Mouse (Mus musculus): ENCODE measurements around the gene Grwd1.

Gene Grwd1

GRCm38 (mm10) chr7:45842950-45843744 lies 12.4 kb upstream of the Grwd1 start:
- no peak for DNase-seq (ENCODE audit: low spot score in 2 of 2)

DNA sequence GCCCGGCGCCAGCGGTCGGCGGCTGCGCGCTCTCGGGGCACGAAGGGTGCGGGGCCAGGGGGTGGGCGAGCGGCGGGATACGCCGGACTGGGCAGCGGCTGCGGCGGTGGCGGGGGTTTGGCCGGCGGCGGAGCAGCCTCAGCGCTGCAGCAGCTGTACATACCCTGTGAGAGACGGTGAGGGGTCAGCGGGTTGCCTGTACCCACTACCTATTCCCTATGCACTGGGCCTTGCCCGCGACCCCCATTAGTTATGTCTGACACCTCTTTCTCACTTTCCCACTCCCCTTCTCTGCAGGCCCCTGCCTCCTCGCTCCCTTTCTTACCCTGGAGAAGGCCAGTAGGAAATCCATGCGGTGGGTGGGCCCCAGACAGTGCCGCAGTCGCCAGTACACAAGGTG lies 3.2 kb upstream of the Grwd1 start:
- DNase-seq (ENCODE audit: low spot score in 2 of 2): no peak

- DNase-seq (ENCODE audit: low spot score in 2 of 2): no peak
Measured at GRCm38 (mm10) chr7:45833148-45833790, 2.5 kb upstream of the Grwd1 start.

- DNase-seq (ENCODE audit: low spot score in 2 of 2): no peak
Measured at GRCm38 (mm10) chr7:45832428-45832827, 1.7 kb upstream of the Grwd1 start.

DNA sequence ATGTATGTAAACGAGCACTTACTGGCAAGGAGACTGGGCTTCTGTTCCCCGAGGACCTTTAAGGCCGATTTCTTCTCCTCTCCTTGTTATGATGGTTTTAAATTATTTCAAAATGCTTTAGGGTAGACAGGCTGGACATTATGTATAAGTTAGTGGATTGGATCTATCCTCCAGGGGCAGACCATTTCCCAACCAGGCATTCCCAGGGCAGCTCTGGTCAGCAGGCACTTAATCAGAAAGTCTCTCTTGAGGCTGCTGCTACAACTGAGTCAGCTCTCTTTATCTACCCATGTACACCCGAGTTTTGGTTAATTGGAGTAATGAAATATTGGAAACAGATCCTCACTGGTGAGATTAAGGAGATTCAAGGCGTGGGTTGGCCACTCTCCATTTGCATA lies 383 bp upstream of the Grwd1 start:
- no peak for DNase-seq (ENCODE audit: low spot score in 2 of 2)

DNA sequence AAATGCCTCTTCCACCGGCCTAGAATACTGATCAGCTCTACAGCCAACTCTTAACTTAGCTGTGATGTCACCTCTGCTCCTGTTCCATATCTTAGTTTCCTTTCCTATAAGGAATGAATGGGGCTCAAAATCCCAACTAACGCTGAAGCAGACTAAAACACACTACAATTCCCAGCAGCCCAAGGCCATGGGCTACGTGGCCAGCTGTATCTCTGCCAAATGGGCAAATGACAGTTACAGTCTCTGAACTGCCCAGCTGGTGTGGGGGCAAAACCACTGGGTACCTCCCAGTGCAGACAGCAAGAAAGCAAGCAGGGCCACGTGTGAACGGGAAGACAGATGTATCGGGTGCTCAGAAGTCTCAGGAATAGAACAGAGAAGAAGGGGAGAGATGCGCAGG lies 4.1 kb downstream of the Grwd1 start:
- no peak for DNase-seq (ENCODE audit: low spot score in 2 of 2)

GRCm38 (mm10) chr7:45824598-45824997 lies 6.1 kb downstream of the Grwd1 start, which contains the start of gene Kcnj14:
TSS of gene Kcnj14 (minus strand) at chr7:45824782.
- DNase-seq (ENCODE audit: low spot score in 2 of 2): no peak

GRCm38 (mm10) chr7:45820913-45821312 lies 9.8 kb downstream of the Grwd1 start:
- no peak for DNase-seq (ENCODE audit: low spot score in 2 of 2)

- no peak for DNase-seq (ENCODE audit: low spot score in 2 of 2)
Measured at GRCm38 (mm10) chr7:45819843-45820242, 10.9 kb downstream of the Grwd1 start.

- DNase-seq (ENCODE audit: low spot score in 2 of 2): no peak
Measured at GRCm38 (mm10) chr7:45815984-45816351, 14.8 kb downstream of the Grwd1 start.

DNA sequence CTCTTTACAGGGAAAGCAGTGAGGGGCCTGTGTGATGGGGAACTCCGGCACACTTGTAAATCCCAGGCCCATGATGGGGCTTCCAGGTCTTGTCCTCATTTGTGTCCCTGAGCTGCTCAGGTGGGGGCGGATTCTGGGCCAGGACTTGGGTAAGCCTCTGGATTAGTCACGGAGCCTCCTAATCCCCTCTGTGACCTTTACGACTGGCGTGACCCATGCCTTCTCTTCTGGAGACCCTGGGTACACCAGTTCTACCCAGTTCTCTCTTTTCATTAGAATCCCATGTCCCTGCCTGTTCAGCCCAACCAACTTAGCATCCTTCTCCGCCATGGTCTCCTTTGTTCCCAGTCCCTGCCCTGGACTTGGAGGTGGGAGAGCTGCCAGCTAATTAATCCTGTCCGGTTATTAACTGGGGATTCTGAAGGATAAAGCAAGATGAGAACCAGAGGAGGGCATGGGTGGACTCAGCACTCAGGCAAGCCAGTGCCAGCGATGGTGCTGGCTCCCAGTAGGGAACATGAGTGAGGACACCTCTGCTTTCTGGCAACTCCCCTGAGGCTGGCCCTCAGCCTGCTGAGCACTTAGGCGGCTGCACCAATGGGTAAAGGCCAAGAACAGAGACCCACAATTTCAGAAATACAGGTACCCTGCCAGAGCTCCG lies 15.3 kb downstream of the Grwd1 start:
- DNase-seq (ENCODE audit: low spot score in 2 of 2): no peak

DNA sequence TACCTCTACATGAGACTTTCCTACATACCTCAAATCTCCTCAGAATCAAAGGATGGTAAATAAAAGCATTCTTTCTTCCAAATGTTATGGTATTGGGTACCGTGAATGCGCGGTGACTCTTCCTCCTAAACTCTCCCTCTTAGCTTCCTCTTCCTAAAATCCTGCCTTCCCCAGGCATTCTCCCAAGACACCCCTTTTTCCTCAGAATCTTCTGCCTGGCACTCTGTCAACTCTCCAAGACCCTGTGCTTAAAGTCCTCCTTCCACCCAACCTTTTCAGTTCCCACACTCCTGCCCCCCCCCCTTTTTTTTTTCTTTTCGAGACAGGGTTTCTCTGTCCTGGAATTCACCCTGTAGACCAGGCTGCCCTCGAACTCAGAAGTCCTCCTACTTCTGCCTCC lies 15.9 kb downstream of the Grwd1 start:
- no peak for DNase-seq (ENCODE audit: low spot score in 2 of 2)

DNA sequence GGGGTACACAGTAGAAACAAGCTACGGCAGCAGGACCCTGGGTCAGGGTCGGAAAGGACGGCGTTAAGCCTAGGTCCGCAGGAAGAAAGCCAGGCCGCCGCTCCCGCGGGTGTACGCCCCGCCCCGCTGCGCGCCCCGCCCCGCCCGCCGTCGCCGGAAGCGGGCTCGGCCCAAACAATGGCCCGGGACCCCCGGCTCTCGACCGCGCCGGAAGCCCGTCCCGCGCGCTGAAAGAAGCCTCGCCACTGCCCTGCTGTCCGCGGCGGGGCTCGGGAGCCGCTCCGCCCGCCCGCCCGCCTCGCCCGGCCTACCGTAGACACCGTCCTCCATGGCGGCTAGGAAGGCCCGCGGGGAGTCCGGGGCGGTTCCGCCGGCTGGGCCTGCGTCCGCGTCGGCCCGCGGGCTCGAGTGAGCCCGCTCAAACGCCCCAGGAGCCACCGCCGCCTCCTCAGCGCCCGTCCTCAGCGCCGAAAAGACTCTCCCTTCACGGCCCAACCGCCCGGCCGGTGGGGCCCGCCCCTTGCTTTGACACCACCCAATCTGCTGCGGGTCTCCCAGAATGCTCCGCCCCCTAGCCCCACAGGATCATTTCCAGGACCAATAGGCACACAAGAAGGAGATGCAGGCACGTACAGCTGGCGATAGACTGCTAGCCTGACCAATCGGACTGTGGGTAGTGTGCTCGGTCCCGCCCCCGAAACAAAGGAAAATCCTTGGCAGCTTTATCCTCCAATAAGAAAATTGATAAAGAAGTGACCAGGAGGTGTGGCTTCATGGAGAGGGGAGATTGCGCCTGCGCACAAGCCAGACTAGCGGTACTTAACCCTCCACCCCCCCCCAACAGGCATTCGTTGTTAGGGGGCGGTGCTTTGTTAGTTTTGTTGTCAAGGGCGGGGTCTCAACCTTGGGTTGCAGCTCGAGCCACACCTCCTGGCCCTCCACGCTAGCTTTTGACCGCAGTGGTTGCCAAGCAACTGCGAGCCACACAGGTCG lies 16.7 kb downstream of the Grwd1 start, which contains the start of gene Cyth2:
Gene Cyth2, minus strand, starts transcription at position 795 of the 993 bp plus-strand sequence.
- DNase-seq (ENCODE audit: low spot score in 2 of 2): peak; percentile 100

- no peak for DNase-seq (ENCODE audit: low spot score in 2 of 2)
Measured at GRCm38 (mm10) chr7:45812921-45813320, 17.8 kb downstream of the Grwd1 start.

GRCm38 (mm10) chr7:45809276-45810075 lies 21.3 kb downstream of the Grwd1 start:
- no peak for DNase-seq (ENCODE audit: low spot score in 2 of 2)

DNA sequence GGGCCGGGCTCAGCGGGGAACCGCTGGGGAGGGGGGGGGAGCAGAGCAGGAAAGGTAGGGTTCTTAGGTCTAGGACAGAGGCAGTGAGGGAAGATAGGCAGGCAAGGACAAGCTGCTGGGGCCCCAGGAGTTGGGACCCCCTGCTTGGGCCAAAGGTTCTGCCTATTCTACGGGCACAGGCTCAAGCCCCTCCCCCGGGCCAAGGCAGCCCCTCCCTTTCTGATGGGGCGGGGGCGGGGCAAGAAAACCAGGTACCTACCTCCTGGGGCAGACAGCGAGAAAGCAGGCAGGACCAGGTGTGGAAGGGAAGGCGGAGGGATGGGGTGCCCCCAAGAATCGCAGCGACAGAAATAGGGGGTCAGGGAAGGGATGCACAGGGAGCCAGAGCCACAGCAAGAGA lies 22.3 kb downstream of the Grwd1 start:
- no peak for DNase-seq (ENCODE audit: low spot score in 2 of 2)

DNA sequence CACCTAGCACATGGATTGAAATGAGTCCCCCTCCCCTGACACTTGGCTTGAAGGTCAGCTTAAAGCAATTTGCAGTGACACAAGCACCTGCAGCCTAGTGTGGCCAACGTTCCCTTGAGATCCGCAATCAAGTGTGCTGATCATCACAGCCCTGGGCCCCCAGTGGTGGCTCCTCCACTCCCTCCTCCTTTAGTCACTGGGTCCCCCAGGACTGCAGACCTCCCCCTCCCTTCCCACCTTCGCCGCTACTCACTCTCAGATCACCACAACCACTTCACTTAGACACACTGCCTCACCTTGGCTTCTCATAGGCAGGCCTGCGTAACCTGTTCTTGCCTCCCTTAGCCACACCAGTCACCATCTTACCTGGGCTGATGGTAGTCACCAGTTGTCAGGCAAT lies 24.8 kb downstream of the Grwd1 start:
- DNase-seq (ENCODE audit: low spot score in 2 of 2): no peak

DNA sequence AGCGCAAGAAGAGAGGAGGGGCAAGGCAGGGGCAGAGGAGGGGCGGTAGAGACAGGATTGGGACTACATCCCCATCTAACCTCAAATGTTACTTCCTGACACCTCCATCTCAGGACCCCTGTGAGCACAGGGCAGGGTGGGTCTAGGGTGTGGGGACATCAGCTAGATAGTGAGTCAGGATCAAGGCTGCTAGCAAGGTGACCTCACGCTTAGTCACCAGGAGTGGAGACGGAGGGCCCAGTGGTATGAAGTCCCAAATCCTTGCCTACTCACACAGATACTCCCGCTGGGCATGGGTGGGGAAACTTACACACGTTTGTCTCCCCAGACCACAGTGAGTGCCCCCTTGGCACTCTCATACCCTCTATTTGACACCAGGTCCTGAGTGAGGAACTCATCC lies 28.2 kb downstream of the Grwd1 start:
- no peak for DNase-seq (ENCODE audit: low spot score in 2 of 2)

- peak in 1 of 2 experiments; percentile 94 for DNase-seq (ENCODE audit: low spot score in 2 of 2)
Measured at GRCm38 (mm10) chr7:45801348-45801747, 29.4 kb downstream of the Grwd1 start.

GRCm38 (mm10) chr7:45800546-45801204 lies 30.1 kb downstream of the Grwd1 start:
- DNase-seq (ENCODE audit: low spot score in 2 of 2): no peak

Data from left cerebral cortex, adult 9 months (tissue).